Mouse (Mus musculus) heart, postnatal 0 days (tissue): Measurements from ENCODE around the gene Chd2.

Experiments
- CTCF ChIP-seq: IDR thresholded peaks from 2 replicates; pipeline ENCODE4 v1.5.1; 2016; ENCODE audit warnings: antibody characterized with exemption, control low read depth, low read depth
- EP300 ChIP-seq: IDR thresholded peaks from 2 replicates; pipeline ENCODE4 v1.6.1; 2016; ENCODE audit warnings: antibody characterized with exemption, low read depth

- TF ChIP-seq CTCF (no peak), EP300 (no peak)
Observed at GRCm38 (mm10) chr7:73564131-73564530, 22.5 kb upstream of the Chd2 start.
